Mouse (Mus musculus) heart, postnatal 0 days (tissue): ENCODE measurements around the gene Styx.

Experiments used
- CTCF ChIP-seq: IDR thresholded peaks from 2 replicates; pipeline ENCODE4 v1.5.1; 2016; ENCODE audit warnings: antibody characterized with exemption, control low read depth, low read depth
- EP300 ChIP-seq: IDR thresholded peaks from 2 replicates; pipeline ENCODE4 v1.6.1; 2016; ENCODE audit warnings: antibody characterized with exemption, low read depth

- TF ChIP-seq CTCF (no peak), EP300 (no peak)
Observed at GRCm38 (mm10) chr14:45388345-45389181, 37.7 kb downstream of the Styx start.
